Mouse (Mus musculus) liver, embryonic 16.5 days (tissue): Measurements from ENCODE around the gene Ttpal. TPM values are rescaled to one million over a fixed set of nuclear protein-coding genes. Genes with fewer than 3 reads are reported as not detected.

Experiments
- ATAC-seq: fragments of 200-750 bp; cut with Nextera tagmentation; 2 replicates; pipeline ENCODE4 v1.8.0; 2017; ENCODE audit warnings: low read depth, mild to moderate bottlenecking, moderate number of reproducible peaks, moderate library complexity
- H3K27ac ChIP-seq: fragments of 300-500 bp; sonication (generic); 2 replicates; pipeline ENCODE4 v1.5.1; 2014; ENCODE audit warnings: mild to moderate bottlenecking, low read length
- H3K27me3 ChIP-seq: fragments of 300-500 bp; sonication (generic); 2 replicates; pipeline ENCODE4 v1.6.1; 2014; ENCODE audit warnings: low read depth, low read length, mixed read lengths; ENCODE audit not compliant: control insufficient read depth, insufficient read depth
- H3K36me3 ChIP-seq: fragments of 300-500 bp; sonication (generic); 2 replicates; pipeline ENCODE4 v1.6.1; 2014; ENCODE audit warnings: mild to moderate bottlenecking; ENCODE audit not compliant: control insufficient read depth, insufficient read depth
- H3K4me1 ChIP-seq: fragments of 300-500 bp; sonication (generic); 2 replicates; pipeline ENCODE4 v1.6.1; 2014; ENCODE audit warnings: low read depth, low read length, mixed read lengths; ENCODE audit not compliant: control insufficient read depth
- H3K4me2 ChIP-seq: fragments of 300-500 bp; sonication (generic); 2 replicates; pipeline ENCODE4 v1.6.1; 2014; ENCODE audit warnings: low read depth, low read length, mixed read lengths
- H3K4me3 ChIP-seq: fragments of 300-500 bp; sonication (generic); 2 replicates; pipeline ENCODE4 v1.5.1; 2014; ENCODE audit warnings: low read depth, mild to moderate bottlenecking, low read length
- H3K9ac ChIP-seq: fragments of 300-500 bp; sonication (generic); 2 replicates; pipeline ENCODE4 v1.6.1; 2014; ENCODE audit warnings: low read depth, low read length
- H3K9me3 ChIP-seq: fragments of 300-500 bp; sonication (generic); replicated peaks from 2 replicates; pipeline ENCODE4 v1.6.1; 2016; ENCODE audit warnings: low read length; ENCODE audit not compliant: control insufficient read depth
- WGBS: fragments of 180-500 bp; shearing (Covaris S2); extraction: QIAGEN DNeasy Blood & Tissue Kit; methylation state at CpG from one replicate; pipeline ENCODE4 v1.1.7; 2014; ENCODE audit not compliant: insufficient replicate concordance; 5-methylcytosine and 5-hydroxymethylcytosine counted together
- polyA plus RNA-seq: library from polyadenylated mRNA; unstranded; fragments of >200 nt; fragmentation: Nextera tagmentation; extraction: Ambion mirVana; gene quantifications from 2 replicates; pipeline ENCODE4 v1.2.1, GENCODE M21; 2015

Gene Ttpal
- polyA plus RNA-seq, 1 experiment from 2014 or later = 10.6 TPM

- no peak overlapping the region for H3K9ac ChIP-seq
- no peaks in the 10 kb centered on the region for H3K27me3 ChIP-seq
- no peak overlapping the region for H3K4me2 ChIP-seq
- H3K4me1 ChIP-seq = peaks cover 39% of the 10 kb centered on the region
- H3K4me3 ChIP-seq = no peak overlapping the region
- H3K36me3 ChIP-seq = no peaks in the 10 kb centered on the region
- 26% methylated on average over 3 of the region's 3 CpGs for WGBS
- no peak overlapping the region for H3K27ac ChIP-seq
- no peaks in the 10 kb centered on the region for H3K9me3 ChIP-seq
- no peak for ATAC-seq
Observed at GRCm38 (mm10) chr2:163596873-163597155, 5.3 kb upstream of the Ttpal start.

GRCm38 (mm10) chr2:163597661-163598060, 4.5 kb upstream of the Ttpal start:
- Histone ChIP-seq H3K27ac (no peak overlapping the region), H3K27me3 (no peaks in the 10 kb centered on the region), H3K9ac (no peak overlapping the region), H3K4me3 (no peak overlapping the region), H3K9me3 (no peaks in the 10 kb centered on the region), H3K36me3 (no peaks in the 10 kb centered on the region), H3K4me1 (peaks cover 41% of the 10 kb centered on the region), H3K4me2 (no peak overlapping the region)
- ATAC-seq = no peak
- 46% methylated on average over 4 of the region's 4 CpGs for WGBS

GRCm38 (mm10) chr2:163599226-163599625, 2.9 kb upstream of the Ttpal start:
- 0% methylated on average over 1 of the region's 1 CpGs for WGBS
- no peaks in the 10 kb centered on the region for H3K27me3 ChIP-seq
- no peak for ATAC-seq
- H3K9ac ChIP-seq = no peak overlapping the region
- no peaks in the 10 kb centered on the region for H3K36me3 ChIP-seq
- peaks cover 49% of the 10 kb centered on the region for H3K4me1 ChIP-seq
- H3K4me2 ChIP-seq = no peak overlapping the region
- no peaks in the 10 kb centered on the region for H3K9me3 ChIP-seq
- H3K4me3 ChIP-seq = no peak overlapping the region
- H3K27ac ChIP-seq = no peak overlapping the region

GRCm38 (mm10) chr2:163601066-163601465, 1.0 kb upstream of the Ttpal start:
- Histone ChIP-seq H3K4me1 (peaks cover 42% of the 10 kb centered on the region), H3K4me2 (no peak overlapping the region), H3K27ac (no peak overlapping the region), H3K9ac (no peak overlapping the region), H3K9me3 (no peaks in the 10 kb centered on the region), H3K36me3 (no peaks in the 10 kb centered on the region), H3K27me3 (no peaks in the 10 kb centered on the region), H3K4me3 (no peak overlapping the region)
- WGBS = 83% methylated on average over 7 of the region's 7 CpGs
- ATAC-seq = no peak

- Histone ChIP-seq H3K36me3 (no peaks in the 10 kb centered on the region), H3K4me3 (peak overlapping the region; percentile 88), H3K27ac (no peak overlapping the region; the same call in 1 of the 2 replicates), H3K27me3 (no peaks in the 10 kb centered on the region), H3K9ac (peak overlapping the region; percentile 92), H3K4me2 (peak overlapping the region; percentile 95), H3K9me3 (no peaks in the 10 kb centered on the region), H3K4me1 (peaks cover 37% of the 10 kb centered on the region)
- ATAC-seq = no peak
- WGBS = 63% methylated on average over 7 of the region's 7 CpGs
Observed at GRCm38 (mm10) chr2:163601712-163602100, 408 bp upstream of the Ttpal start.

GRCm38 (mm10) chr2:163606161-163606560, 4.0 kb downstream of the Ttpal start:
- no peaks in the 10 kb centered on the region for H3K27me3 ChIP-seq
- no peaks in the 10 kb centered on the region for H3K9me3 ChIP-seq
- H3K4me2 ChIP-seq = no peak overlapping the region
- H3K4me1 ChIP-seq = peaks cover 21% of the 10 kb centered on the region
- no peak overlapping the region for H3K9ac ChIP-seq
- no peak for ATAC-seq
- peaks cover 4% of the 10 kb centered on the region for H3K36me3 ChIP-seq
- 75% methylated on average over 7 of the region's 7 CpGs for WGBS
- no peak overlapping the region for H3K4me3 ChIP-seq
- H3K27ac ChIP-seq = no peak overlapping the region

- Histone ChIP-seq H3K9ac (no peak overlapping the region), H3K27ac (no peak overlapping the region), H3K27me3 (no peaks in the 10 kb centered on the region), H3K4me3 (no peak overlapping the region), H3K4me1 (peaks cover 13% of the 10 kb centered on the region), H3K36me3 (peaks cover 10% of the 10 kb centered on the region), H3K9me3 (no peaks in the 10 kb centered on the region), H3K4me2 (no peak overlapping the region)
- no peak for ATAC-seq
- 70% methylated on average over 7 of the region's 7 CpGs for WGBS
Observed at GRCm38 (mm10) chr2:163608008-163608407, 5.9 kb downstream of the Ttpal start.

- Histone ChIP-seq H3K36me3 (peaks cover 17% of the 10 kb centered on the region), H3K27ac (no peak overlapping the region), H3K4me3 (no peak overlapping the region), H3K4me1 (peaks cover 8% of the 10 kb centered on the region; the same call in 1 of the 2 replicates), H3K9ac (no peak overlapping the region), H3K27me3 (no peaks in the 10 kb centered on the region), H3K9me3 (no peaks in the 10 kb centered on the region), H3K4me2 (no peak overlapping the region)
- no peak for ATAC-seq
- WGBS = 82% methylated on average over 12 of the region's 12 CpGs
Observed at GRCm38 (mm10) chr2:163609281-163609975, 7.3 kb downstream of the Ttpal start.

GRCm38 (mm10) chr2:163611176-163611575, 9.1 kb downstream of the Ttpal start:
- H3K27me3 ChIP-seq = no peaks in the 10 kb centered on the region
- no peak overlapping the region for H3K4me3 ChIP-seq
- no peak overlapping the region for H3K4me2 ChIP-seq
- ATAC-seq = no peak
- no peak overlapping the region for H3K27ac ChIP-seq
- H3K4me1 ChIP-seq = peaks cover under 1% of the 10 kb centered on the region; the same call in 1 of the 2 replicates
- H3K9me3 ChIP-seq = no peaks in the 10 kb centered on the region
- no peak overlapping the region for H3K9ac ChIP-seq
- WGBS = 81% methylated on average over 9 of the region's 9 CpGs
- peaks cover 32% of the 10 kb centered on the region for H3K36me3 ChIP-seq
